Comparison of ENCODE assay signal across 10 mouse cellular contexts in the genomic region with DNA sequence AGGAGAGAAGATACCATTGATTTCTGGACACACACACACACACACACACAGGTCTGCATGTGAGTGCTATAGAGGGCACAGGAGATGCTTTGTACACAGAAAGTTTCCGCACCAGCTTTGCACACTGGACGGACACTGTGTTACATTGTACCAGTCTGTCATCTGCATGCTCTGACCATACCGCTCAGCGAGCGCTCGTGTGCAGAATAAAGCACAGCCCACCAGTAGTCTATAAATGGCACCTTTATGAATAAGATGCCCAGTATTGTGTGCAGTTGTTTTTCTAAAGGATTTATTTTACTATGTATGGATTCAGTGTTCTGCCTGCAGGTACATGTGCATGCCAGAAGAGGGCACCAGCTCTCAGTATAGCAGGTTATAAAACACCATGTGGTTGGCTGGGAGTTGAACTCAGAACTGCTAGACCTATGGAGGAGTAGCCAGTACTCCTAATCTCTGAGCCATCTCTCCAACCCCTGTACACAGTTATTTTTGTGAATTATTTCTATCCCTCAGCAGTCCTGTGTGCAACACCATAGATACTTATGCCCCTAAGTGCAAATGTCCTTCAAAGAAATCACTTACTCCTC. TPM values are rescaled to one million over a fixed set of nuclear protein-coding genes. Genes with fewer than 3 reads are reported as not detected.
DNase-seq lines count a peak whose midpoint lies in the region; ATAC-seq and TF ChIP-seq lines count a peak whose summit lies in the region.
"Had no signal": no experiment of that assay in that cellular context is flagged by ENCODE, and none has a peak within 500 bp of the region (broad histone marks: within the 10 kb centered on the region; RNA-seq: fewer than 3 reads in every experiment).

No protein-coding gene starts in this region.

- WGBS in heart, adult 2 months, result 96% methylated on average over 6 of the region's 6 CpGs

- ATAC-seq in inflammation-experienced regulatory T-cells, adult 6 months, result peak; percentile 73

- no peaks in the 10 kb centered on the region for H3K27me3 ChIP-seq in heart, adult 2 months (ENCODE audit: control insufficient read depth, insufficient read depth, low read length)
- H3K27me3 ChIP-seq: liver, embryonic 15.5 days had no signal

- H3K79me2 ChIP-seq in heart, adult 2 months (replicated peaks; ENCODE audit: control insufficient read depth, insufficient read depth, low read length), result no peaks in the 10 kb centered on the region

- no peaks in the 10 kb centered on the region for H3K36me3 ChIP-seq in heart, adult 2 months (ENCODE audit: control insufficient read depth, insufficient read depth, low read length)

- intact Hi-C loops in heart, adult 2 months (cut with DNase I), result no loop called here
- intact Hi-C loops in heart, postnatal 36 days (cut with DNase I), result no loop called here

- TF ChIP-seq CTCF in heart, adult 2 months (IDR thresholded peaks at IDR 0.05), result peak; percentile 70

- no peak overlapping the region for H3K27ac ChIP-seq in heart, adult 2 months
- H3K27ac ChIP-seq: heart, embryonic 10.5 days; liver, embryonic 15.5 days had no signal

- TF ChIP-seq POLR2A in heart, adult 2 months (IDR thresholded peaks at IDR 0.05; ENCODE audit: insufficient read depth, low read depth, low read length), result no peak

- H3K9ac ChIP-seq in heart, adult 2 months (ENCODE audit: low read depth, low read length), result no peak overlapping the region
- H3K9ac ChIP-seq: liver, embryonic 15.5 days had no signal

- no peak overlapping the region for H3K4me3 ChIP-seq in heart, adult 2 months
- H3K4me3 ChIP-seq: heart, embryonic 10.5 days; liver, embryonic 15.5 days had no signal

- H3K4me1 ChIP-seq in heart, adult 2 months (ENCODE audit: control insufficient read depth, insufficient read depth, low read length), result no peaks in the 10 kb centered on the region
- H3K4me1 ChIP-seq: heart, embryonic 10.5 days; liver, embryonic 15.5 days had no signal

- TF ChIP-seq EP300 in heart, adult 2 months (IDR thresholded peaks at IDR 0.05; ENCODE audit: insufficient read depth, low read depth, low read length), result no peak

- no peak for DNase-seq in heart, adult 2 months
- no peak for DNase-seq in heart, adult 9 months (ENCODE audit: low spot score in 2 of 2)
- DNase-seq in thymus, postnatal 4 days, result peak; percentile 29
- no peak for DNase-seq in thymus, postnatal 36 days
- DNase-seq in gastrocnemius, postnatal 10 days, result no peak
- DNase-seq in spleen, adult 12 weeks (ENCODE audit: low spot score), result no peak
- DNase-seq in heart, postnatal 36 days, result no peak

RNA-seq across cellular contexts. Expression of gene Pitrm1, which starts 28.1 kb away (rescaled TPM):
- 10 to 100 TPM; 50.5 to 59.6 TPM for total RNA-seq in heart, adult 2 months (2021)
- 28.4 and 56.6 TPM in 2 replicates for polyA plus RNA-seq in heart, adult 2 months (2012; rRNA removed)
- polyA plus RNA-seq in inflammation-experienced regulatory T-cells, adult 6 months (2017; shearing (Covaris generic)), result 10 to 100 TPM; 36.7 to 56.3 (median 52.7) TPM
- total RNA-seq in gastrocnemius, postnatal 10 days (2021), result 10 to 100 TPM; 36.6 to 38.7 TPM
- total RNA-seq in heart, postnatal 36 days (2021), result 10 to 100 TPM; 55.1 to 55.4 TPM
